Mouse (Mus musculus): ENCODE results near the gene Rbms3. TPM values are rescaled to one million over a fixed set of nuclear protein-coding genes. Genes with fewer than 3 reads are reported as not detected.

Rbms3 gene
- total and polyA plus RNA-seq, 3 experiments: not detected

- Histone ChIP-seq H3K4me1 (ENCODE audit: control insufficient read depth in 1 of 2, insufficient read depth in 2 of 2) (no peaks in the 10 kb centered on the region), H3K4me3 (replicated peaks in 1 of 3; ENCODE audit: low read depth in 2 of 3, low read length in 2 of 3, poor library complexity in 1 of 3) (no peak overlapping the region), H3K36me3 (replicated peaks in 1 of 2; ENCODE audit: control insufficient read depth in 1 of 2, insufficient read depth in 1 of 2, low read length in 1 of 2) (no peaks in the 10 kb centered on the region), H3K27ac (ENCODE audit: insufficient read depth, low read depth) (no peak overlapping the region), H3K9ac (ENCODE audit: insufficient read depth, low read depth) (no peak overlapping the region), H3K9me3 (replicated peaks; ENCODE audit: low read length) (peaks cover 46% of the 10 kb centered on the region), H3K4me2 (ENCODE audit: insufficient read depth, low read depth, poor library complexity, severe bottlenecking) (no peak overlapping the region), H3K27me3 (replicated peaks) (no peaks in the 10 kb centered on the region), H3K79me2 (replicated peaks; ENCODE audit: control insufficient read depth, extremely low read depth, insufficient read depth, poor library complexity, severe bottlenecking) (no peaks in the 10 kb centered on the region)
- dilution Hi-C loops (cut with MboI; ENCODE audit: extremely low pct_ligation_motif_present, extremely low pct_unique_long_range_greater_than_20kb, low sequenced_read_pairs): no loop called here
- in situ Hi-C loops (cut with MboI; ENCODE audit: low pct_ligation_motif_present, low pct_unique_long_range_greater_than_20kb, low sequenced_read_pairs): no loop called here
- no peak for DNase-seq (ENCODE audit: extremely low read depth)
- no peak for TF ChIP-seq JUND (conservative IDR thresholded peaks at IDR 0.05; ENCODE audit: low read depth, low read length)
- TF ChIP-seq MAZ (IDR thresholded peaks at IDR 0.05; ENCODE audit: low read depth, low read length): no peak
- no peak for TF ChIP-seq USF1 (IDR thresholded peaks at IDR 0.05; ENCODE audit: low read depth, low read length)
- no peak for TF ChIP-seq CHD1 (IDR thresholded peaks at IDR 0.05; ENCODE audit: low read depth, low read length)
- TF ChIP-seq ZKSCAN1 (IDR thresholded peaks at IDR 0.05; ENCODE audit: borderline replicate concordance, low read depth, low read length): no peak
- TF ChIP-seq ZNF384 (IDR thresholded peaks at IDR 0.05; ENCODE audit: low read depth, low read length): no peak
Observed at GRCm38 (mm10) chr9:116795240-116795955, 834.3 kb downstream of the Rbms3 start.

- H3K27me3 ChIP-seq (replicated peaks): no peaks in the 10 kb centered on the region
- no peak overlapping the region for H3K4me2 ChIP-seq (ENCODE audit: insufficient read depth, low read depth, poor library complexity, severe bottlenecking)
- in situ Hi-C loops (cut with MboI; ENCODE audit: low pct_ligation_motif_present, low pct_unique_long_range_greater_than_20kb, low sequenced_read_pairs) (no loop called here), dilution Hi-C loops (cut with MboI; ENCODE audit: extremely low pct_ligation_motif_present, extremely low pct_unique_long_range_greater_than_20kb, low sequenced_read_pairs) (no loop called here)
- no peaks in the 10 kb centered on the region for H3K36me3 ChIP-seq (replicated peaks in 1 of 2; ENCODE audit: control insufficient read depth in 1 of 2, insufficient read depth in 1 of 2, low read length in 1 of 2)
- DNase-seq (ENCODE audit: extremely low read depth): no peak
- no peak for TF ChIP-seq ELF1 (IDR thresholded peaks at IDR 0.05; ENCODE audit: low read depth, low read length)
- TF ChIP-seq MAZ (IDR thresholded peaks at IDR 0.05; ENCODE audit: low read depth, low read length): no peak
- TF ChIP-seq JUN (IDR thresholded peaks at IDR 0.05; ENCODE audit: insufficient read depth, low read depth, low read length): no peak
- no peak for TF ChIP-seq POLR2AphosphoS2 (IDR thresholded peaks at IDR 0.05; ENCODE audit: low read depth, low read length)
- TF ChIP-seq RAD21 (IDR thresholded peaks at IDR 0.05; ENCODE audit: low read depth, low read length): no peak
- no peak for TF ChIP-seq SIN3A (IDR thresholded peaks at IDR 0.05; ENCODE audit: low read length)
- no peak for TF ChIP-seq MAX (IDR thresholded peaks at IDR 0.05; ENCODE audit: low read length)
- no peak for TF ChIP-seq NRF1 (IDR thresholded peaks at IDR 0.05; ENCODE audit: low read depth, low read length)
- no peak for TF ChIP-seq E2F4 (IDR thresholded peaks at IDR 0.05; ENCODE audit: insufficient replicate concordance, low read depth, low read length)
- TF ChIP-seq GABPA (IDR thresholded peaks at IDR 0.05; ENCODE audit: insufficient replicate concordance, low read depth, low read length): no peak
- TF ChIP-seq RCOR1 (conservative IDR thresholded peaks at IDR 0.05; ENCODE audit: low read depth, low read length): no peak
- no peak for TF ChIP-seq USF2 (conservative IDR thresholded peaks at IDR 0.05; ENCODE audit: low read depth, low read length)
- TF ChIP-seq POLR2A (IDR thresholded peaks at IDR 0.05; ENCODE audit: low read depth, low read length): no peak
- TF ChIP-seq UBTF (IDR thresholded peaks at IDR 0.05; ENCODE audit: low read depth, low read length): no peak
- no peak for TF ChIP-seq ETS1 (conservative IDR thresholded peaks at IDR 0.05; ENCODE audit: low read depth, low read length)
- no peak for TF ChIP-seq SMC3 (IDR thresholded peaks at IDR 0.05; ENCODE audit: low read depth, low read length)
- H3K27ac ChIP-seq (ENCODE audit: insufficient read depth, low read depth): no peak overlapping the region
- H3K4me3 ChIP-seq (replicated peaks in 1 of 3; ENCODE audit: low read depth in 2 of 3, low read length in 2 of 3, poor library complexity in 1 of 3): no peak overlapping the region
- H3K4me1 ChIP-seq (ENCODE audit: control insufficient read depth in 1 of 2, insufficient read depth in 2 of 2): no peaks in the 10 kb centered on the region
- H3K79me2 ChIP-seq (replicated peaks; ENCODE audit: control insufficient read depth, extremely low read depth, insufficient read depth, poor library complexity, severe bottlenecking): no peaks in the 10 kb centered on the region
- no peak overlapping the region for H3K9ac ChIP-seq (ENCODE audit: insufficient read depth, low read depth)
- H3K9me3 ChIP-seq (replicated peaks; ENCODE audit: low read length): peaks cover 52% of the 10 kb centered on the region
Observed at GRCm38 (mm10) chr9:116791850-116792249, 837.9 kb downstream of the Rbms3 start.
